Mouse (Mus musculus): ENCODE measurements around the gene Mul1.

DNA sequence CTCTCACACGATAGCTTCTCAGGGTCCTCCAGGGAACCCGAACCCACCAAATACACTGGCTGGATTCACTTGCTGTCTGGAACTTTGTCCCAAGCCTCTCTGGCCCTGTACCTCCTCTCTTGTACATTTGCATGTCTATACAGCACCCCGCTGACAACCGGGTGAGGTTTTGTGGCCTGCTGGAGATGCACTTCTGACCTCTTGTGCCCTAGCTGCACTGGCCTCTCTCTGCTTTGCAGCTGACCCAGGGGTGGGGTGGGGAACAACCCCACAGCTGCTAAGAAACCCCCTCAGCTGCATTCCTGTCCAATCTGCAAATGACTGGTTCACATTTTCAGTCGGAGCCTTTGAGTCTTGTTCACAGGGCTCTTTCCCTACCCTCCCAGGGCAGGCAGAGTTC, 10.5 kb downstream of the Mul1 start:
- no peak for TF ChIP-seq POLR2A (IDR thresholded peaks at IDR 0.05; ENCODE audit: borderline replicate concordance, insufficient read depth, low read length)
- TF ChIP-seq CTCF (IDR thresholded peaks at IDR 0.05; ENCODE audit: borderline replicate concordance, insufficient read depth, low read depth, low read length): no peak
